Mouse (Mus musculus): ENCODE measurements around the gene Ush1c. TPM values are rescaled to one million over a fixed set of nuclear protein-coding genes. Genes with fewer than 3 reads are reported as not detected.

Gene Ush1c
- total RNA-seq, 1 experiment from 2014 or later, result not detected

- ATAC-seq (replicated peaks; ENCODE audit: low read depth, poor library complexity, severe bottlenecking), result no peak
Measured at GRCm38 (mm10) chr7:46147417-46147816, 90.9 kb downstream of the Ush1c start.

GRCm38 (mm10) chr7:46146675-46147308 lies 91.5 kb downstream of the Ush1c start:
- no peak for ATAC-seq (replicated peaks; ENCODE audit: low read depth, poor library complexity, severe bottlenecking)

Other genes with a start within 250 kb of the Ush1c start
- not detected in 2 replicates for gene Abcc6, start 208.2 kb downstream of the Ush1c start, total RNA-seq (2017)
- 53.2 and 72.1 TPM in 2 replicates for gene Nomo1, start 204.8 kb downstream of the Ush1c start, total RNA-seq (2017)
- not detected in 2 replicates for gene Kcnj11, start 137.7 kb downstream of the Ush1c start, total RNA-seq (2017)
- not detected in 2 replicates for gene Abcc8, start 58.5 kb downstream of the Ush1c start, total RNA-seq (2017)
- gene Otog, start 2.5 kb upstream of the Ush1c start, total RNA-seq (2017), result not detected in 2 replicates
- not detected in 2 replicates for gene Myod1, start 138.0 kb upstream of the Ush1c start, total RNA-seq (2017)
- gene Kcnc1, start 158.0 kb upstream of the Ush1c start, total RNA-seq (2017), result 1.1 and 1.2 TPM in 2 replicates